In genomic region chr11:32680014-32680413, GRCm38 (mm10) we compare ENCODE assay signal across 15 mouse cellular contexts. TPM values are rescaled to one million over a fixed set of nuclear protein-coding genes. Genes with fewer than 3 reads are reported as not detected.
DNase-seq lines count a peak whose midpoint lies in the region; ATAC-seq lines count a peak whose summit lies in the region.
"Had no signal": no experiment of that assay in that cellular context is flagged by ENCODE, and none has a peak within 500 bp of the region (broad histone marks: within the 10 kb centered on the region; RNA-seq: fewer than 3 reads in every experiment).

No protein-coding gene starts in this region.

- H3K27ac ChIP-seq in heart, embryonic 13.5 days (replicated peaks): peak overlapping the region; percentile 20; the same call in 1 of the 2 replicates
- H3K27ac ChIP-seq: embryonic facial prominence, embryonic 13.5 days; hindbrain, embryonic 13.5 days; liver, embryonic 15.5 days; stomach, embryonic 15.5 days had no signal

- no peak for ATAC-seq in heart, embryonic 13.5 days (ENCODE audit: extremely low read depth, insufficient number of reproducible peaks, low FRiP score, low TSS enrichment)
- ATAC-seq in granulocyte monocyte progenitor cell, adult 5-6 weeks (replicated peaks; ENCODE audit: poor library complexity, severe bottlenecking): peak; percentile 76
- ATAC-seq: midbrain, embryonic 16.5 days had no signal

- intact Hi-C loops in heart, postnatal 36 days (cut with DNase I): no loop called here

- peak overlapping the region; percentile 11; the same call in 1 of the 2 replicates for H3K9ac ChIP-seq in heart, embryonic 13.5 days
- H3K9ac ChIP-seq: embryonic facial prominence, embryonic 13.5 days; hindbrain, embryonic 13.5 days; liver, embryonic 15.5 days; stomach, embryonic 15.5 days had no signal

- H3K36me3 ChIP-seq in heart, embryonic 13.5 days: no peaks in the 10 kb centered on the region
- H3K36me3 ChIP-seq: embryonic facial prominence, embryonic 13.5 days; hindbrain, embryonic 13.5 days; liver, embryonic 15.5 days; stomach, embryonic 15.5 days had no signal

- no peaks in the 10 kb centered on the region for H3K27me3 ChIP-seq in heart, embryonic 13.5 days (replicated peaks)
- H3K27me3 ChIP-seq: CH12.LX; embryonic facial prominence, embryonic 13.5 days; hindbrain, embryonic 13.5 days; liver, embryonic 15.5 days; stomach, embryonic 15.5 days had no signal

- no peak for DNase-seq in heart, postnatal 36 days
- peak; percentile 92 for DNase-seq in 416B (ENCODE audit: low read depth)
- DNase-seq in adrenal gland, postnatal 14 days: peak; percentile 74
- DNase-seq in lung, postnatal 10 days: no peak
- no peak for DNase-seq in Muller cell, postnatal 12 days (ENCODE audit: inconsistent ontology term)
- no peak for DNase-seq in kidney, postnatal 4 days
- DNase-seq: retina, postnatal 1 day had no signal

- H3K9me3 ChIP-seq in heart, embryonic 13.5 days: no peaks in the 10 kb centered on the region
- H3K9me3 ChIP-seq: embryonic facial prominence, embryonic 13.5 days; hindbrain, embryonic 13.5 days; liver, embryonic 15.5 days; stomach, embryonic 15.5 days had no signal

- H3K4me1 ChIP-seq in heart, embryonic 13.5 days: peaks cover 91% of the 10 kb centered on the region

- 79% methylated on average over 4 of the region's 4 CpGs for WGBS in heart, embryonic 13.5 days

- H3K4me3 ChIP-seq in heart, embryonic 13.5 days: no peak overlapping the region
- H3K4me3 ChIP-seq: embryonic facial prominence, embryonic 13.5 days; hindbrain, embryonic 13.5 days; liver, embryonic 15.5 days; stomach, embryonic 15.5 days had no signal

- no peak overlapping the region for H3K4me2 ChIP-seq in heart, embryonic 13.5 days
- H3K4me2 ChIP-seq: embryonic facial prominence, embryonic 13.5 days; hindbrain, embryonic 13.5 days; liver, embryonic 15.5 days; stomach, embryonic 15.5 days had no signal

RNA-seq across cellular contexts. Expression of gene Fbxw11, which starts 37.5 kb away (rescaled TPM):
- polyA plus RNA-seq in heart, embryonic 13.5 days (2015; fragmentation: Nextera tagmentation; extraction: Ambion mirVana): 59.6 and 60.8 TPM in 2 replicates
- 10 to 100 TPM; 49.5 to 51.3 TPM for total RNA-seq in heart, postnatal 36 days (2021)
- 85.5 and 86.2 TPM in 2 replicates for total RNA-seq in adrenal gland, postnatal 14 days (2021)
- total RNA-seq in granulocyte monocyte progenitor cell, adult 5-6 weeks (2014; fragmentation: Nextera tagmentation): 35.4 and 46.8 TPM in 2 replicates
- 60.4 and 62.0 TPM in 2 replicates for total RNA-seq in granulocyte monocyte progenitor cell, adult 5-6 weeks (2017)

Comparison
In these comparisons a context has a peak if more than half of its experiments do, and no peak if none do; other contexts are left out.
1. DNase-seq: peak in 416B (single experiment) and adrenal gland, postnatal 14 days (single experiment); none in heart, postnatal 36 days (0 of 2), lung, postnatal 10 days (single experiment), Muller cell, postnatal 12 days (single experiment) and kidney, postnatal 4 days (0 of 2).